Mouse (Mus musculus) CD4-positive, CD25-positive, alpha-beta regulatory T cell, adult 4 months (primary cell): ENCODE results near the gene Acox2. TPM values are rescaled to one million over a fixed set of nuclear protein-coding genes. Genes with fewer than 3 reads are reported as not detected.
"Not testable (repeated sequence)": the region's sequence is repeated elsewhere in the genome, so short reads cannot be mapped to it uniquely, and the experiment has no call there.

Experiments used
- ATAC-seq: one replicate; pipeline ENCODE4 v1.8.0; 2017
- polyA plus RNA-seq, 2 experiments: library from polyadenylated mRNA; unstranded; fragments of 100-300 nt; shearing (Covaris generic); gene quantifications; one replicate each; pipeline ENCODE4 v1.2.1; 2017

Gene Acox2
- polyA plus RNA-seq = not detected

DNA sequence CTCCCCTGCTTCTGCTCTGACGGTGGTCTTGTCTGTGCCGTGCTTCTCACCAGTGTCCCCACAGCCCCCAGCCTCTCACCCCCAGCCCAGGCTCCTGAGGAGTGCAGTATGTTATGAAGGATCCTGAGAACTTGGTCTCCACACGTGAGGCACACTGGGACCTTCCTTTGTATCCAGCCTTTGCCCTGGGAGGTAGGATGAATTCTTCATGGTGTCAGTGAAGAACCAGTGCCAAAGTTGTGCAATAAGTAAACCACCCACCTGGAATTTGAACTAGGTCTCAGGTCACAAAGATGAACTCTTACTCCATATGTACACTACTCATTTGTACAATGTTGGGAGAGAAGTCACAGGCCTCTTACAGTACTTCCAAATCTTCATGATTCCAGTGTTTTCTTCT, at the start of gene Acox2:
Acox2 (minus strand) TSS at position 188 of the 400 bp plus-strand sequence.
- ATAC-seq = no peak

DNA sequence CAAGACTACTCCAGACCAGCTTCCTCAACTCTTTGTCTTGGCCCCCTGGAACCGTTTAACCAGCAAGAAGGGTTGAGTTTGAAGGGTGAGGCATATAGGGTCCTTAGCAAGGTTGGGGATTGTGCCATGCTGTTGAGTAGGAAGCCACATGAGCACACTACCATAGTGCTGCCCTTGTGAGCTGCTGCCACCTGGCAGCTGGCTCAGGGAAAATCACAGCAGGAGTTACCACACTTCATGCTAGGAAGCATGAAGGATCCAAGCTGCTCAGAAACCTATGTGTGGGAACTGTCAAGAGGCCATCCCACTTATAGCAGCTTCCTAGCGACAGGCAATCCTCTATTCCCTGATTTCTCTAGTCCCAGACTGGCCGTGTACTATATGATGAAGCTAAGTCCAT, 49.5 kb upstream of the Acox2 start:
- no peak for ATAC-seq

DNA sequence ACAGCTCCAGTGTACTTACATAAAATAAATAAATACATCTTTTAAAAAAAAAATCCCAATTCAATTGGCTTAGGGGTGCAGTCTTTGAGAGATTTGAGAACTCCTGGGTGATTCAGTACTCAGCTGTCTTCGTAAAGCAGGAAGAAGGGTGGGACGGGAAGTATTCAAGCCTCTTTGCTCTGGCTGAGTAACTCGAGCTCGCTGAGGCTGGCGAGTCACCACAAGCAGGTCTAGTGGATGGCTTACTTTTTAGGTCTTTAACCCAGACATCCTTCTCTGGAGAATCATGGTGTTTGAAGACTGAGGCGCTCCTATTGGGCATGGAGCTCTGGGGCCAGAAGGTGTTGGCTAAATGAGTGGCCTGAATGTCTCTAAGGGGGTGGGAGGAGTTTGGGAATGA, 47.7 kb upstream of the Acox2 start:
- no peak for ATAC-seq

DNA sequence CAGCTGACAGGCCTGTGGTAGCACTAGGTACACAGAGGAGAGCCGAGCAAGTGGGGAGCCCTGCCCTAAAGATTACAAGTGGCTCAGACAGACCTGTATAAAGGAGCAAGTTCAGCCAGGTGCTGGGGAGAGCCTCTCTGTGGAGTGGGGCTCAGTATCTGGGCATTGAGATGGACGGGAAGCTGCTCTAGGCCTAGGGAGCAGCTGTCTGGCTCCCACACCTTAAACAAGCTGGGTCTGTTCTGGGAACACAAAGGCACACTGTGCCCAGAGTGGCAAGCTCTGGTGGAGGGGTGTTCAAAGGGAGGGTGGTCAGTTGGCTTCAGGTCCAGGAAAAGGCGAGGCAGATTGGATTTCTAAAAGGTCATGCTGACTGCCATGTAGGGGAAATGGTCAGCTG, 45.9 kb upstream of the Acox2 start:
- no peak for ATAC-seq

DNA sequence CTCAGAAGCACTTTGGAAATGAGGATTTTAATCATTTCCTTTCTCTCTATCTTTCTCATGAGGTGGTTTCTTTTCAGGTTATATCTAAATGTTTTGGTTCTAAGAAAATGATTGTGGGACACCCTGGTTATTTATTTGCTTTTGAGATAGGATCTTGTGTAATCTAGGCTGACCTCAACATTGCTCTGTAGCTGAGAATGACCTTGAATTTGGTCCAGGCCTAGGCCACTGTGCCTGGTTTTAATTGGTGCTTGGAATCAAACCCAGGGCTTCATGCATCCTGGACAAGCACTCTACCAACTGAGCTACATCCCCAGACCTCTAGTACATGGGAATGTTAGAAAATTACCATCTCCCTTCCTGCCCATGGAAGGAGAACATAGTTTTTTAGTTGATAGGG, 44.9 kb upstream of the Acox2 start:
- ATAC-seq = no peak

DNA sequence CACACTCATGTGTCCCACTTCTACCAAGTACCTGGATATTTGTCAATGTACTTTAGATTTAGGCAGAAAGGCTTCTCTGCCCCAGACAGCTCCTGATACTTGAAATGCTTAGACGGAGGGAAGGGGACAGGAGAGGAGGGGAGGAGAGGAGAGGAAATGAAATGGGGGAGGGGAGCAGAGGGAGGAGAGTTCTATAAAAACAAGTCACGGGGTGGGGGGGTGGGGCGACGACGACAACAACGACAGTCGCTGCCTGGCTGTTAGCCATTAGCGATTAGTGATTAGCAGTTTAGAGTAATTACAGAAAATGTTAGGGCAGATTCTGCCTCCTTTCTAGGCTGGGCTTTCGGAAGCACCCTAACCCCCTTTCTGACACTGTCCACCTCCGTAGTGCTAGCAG, 43.5 kb upstream of the Acox2 start:
- ATAC-seq = no peak

DNA sequence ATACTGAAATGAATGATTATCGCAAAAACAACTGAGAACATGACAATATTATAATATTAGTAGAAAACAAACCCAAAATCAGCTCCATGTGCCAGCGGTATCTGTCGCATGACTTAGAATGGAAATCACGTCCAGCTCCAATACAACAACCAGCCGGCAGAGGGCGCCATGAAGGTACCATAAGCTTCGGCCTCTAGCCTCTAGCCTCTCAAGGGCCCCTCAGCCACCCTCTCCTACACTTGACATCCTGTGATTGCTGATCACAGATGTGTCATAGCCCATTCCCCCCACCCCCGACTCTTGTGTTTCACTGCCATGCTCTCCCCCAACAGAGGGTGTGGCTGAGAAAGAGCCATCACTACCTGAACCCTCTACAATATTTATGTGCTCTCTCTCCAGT, 41.1 kb upstream of the Acox2 start:
- ATAC-seq = no peak

DNA sequence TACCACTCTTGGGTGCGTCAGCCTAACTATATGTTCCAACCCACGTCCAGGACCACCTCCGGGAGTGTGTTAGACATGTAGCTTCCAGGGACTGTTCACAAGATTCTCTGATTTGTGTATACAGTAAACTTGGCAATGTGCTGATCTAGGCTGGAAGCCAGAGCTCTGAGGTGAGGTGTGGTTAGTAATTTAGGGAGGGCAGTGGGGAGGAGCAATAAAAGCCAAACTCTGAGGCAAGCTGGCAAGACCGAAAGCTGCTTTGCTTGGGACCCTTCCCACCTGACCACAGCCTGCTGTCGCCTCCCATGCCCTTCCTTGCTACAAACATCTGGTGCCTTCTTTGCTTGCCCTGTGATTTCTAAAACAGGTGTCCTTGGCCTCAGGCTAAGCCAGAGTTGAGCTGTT, 38.7 kb upstream of the Acox2 start:
- ATAC-seq = no peak

DNA sequence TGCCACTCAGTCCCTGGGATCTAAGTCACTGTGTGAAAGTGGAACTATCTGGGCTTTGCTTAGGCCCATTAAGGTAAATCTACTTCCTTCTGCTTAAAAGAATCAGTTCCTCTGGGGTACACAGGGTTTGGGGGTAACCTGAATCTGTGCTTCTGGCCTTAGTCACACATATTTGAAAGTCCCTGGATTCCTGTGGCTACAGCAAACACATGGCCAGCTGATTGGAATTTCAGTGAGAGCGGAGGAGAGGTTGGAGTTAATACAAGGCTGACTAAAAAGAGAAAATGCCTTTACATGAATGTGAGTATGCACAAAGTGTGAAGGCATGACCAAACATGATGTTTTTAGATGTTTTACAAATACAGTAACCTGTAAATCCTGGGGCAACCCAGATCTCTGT, 35.1 kb upstream of the Acox2 start:
- no peak for ATAC-seq

DNA sequence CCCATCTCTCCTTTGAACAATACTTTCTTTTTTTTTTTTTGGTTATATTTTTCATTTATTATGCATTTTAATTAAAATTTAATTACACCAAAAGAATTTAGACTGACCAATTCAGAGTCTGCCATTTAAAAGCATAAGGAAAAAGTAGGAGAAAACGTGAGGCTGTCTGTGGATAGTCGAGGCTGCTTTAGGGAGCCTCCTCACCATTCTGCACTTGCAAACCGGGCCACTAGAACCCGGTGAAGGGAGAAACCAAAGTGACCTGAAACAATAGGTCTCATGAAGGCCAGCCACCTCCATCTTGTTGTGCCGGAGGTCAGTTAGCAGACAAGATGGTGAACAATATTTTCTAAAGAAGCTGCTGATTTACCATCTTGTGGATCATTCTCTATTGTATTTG, 27.4 kb upstream of the Acox2 start:
- not testable (repeated sequence) for ATAC-seq

DNA sequence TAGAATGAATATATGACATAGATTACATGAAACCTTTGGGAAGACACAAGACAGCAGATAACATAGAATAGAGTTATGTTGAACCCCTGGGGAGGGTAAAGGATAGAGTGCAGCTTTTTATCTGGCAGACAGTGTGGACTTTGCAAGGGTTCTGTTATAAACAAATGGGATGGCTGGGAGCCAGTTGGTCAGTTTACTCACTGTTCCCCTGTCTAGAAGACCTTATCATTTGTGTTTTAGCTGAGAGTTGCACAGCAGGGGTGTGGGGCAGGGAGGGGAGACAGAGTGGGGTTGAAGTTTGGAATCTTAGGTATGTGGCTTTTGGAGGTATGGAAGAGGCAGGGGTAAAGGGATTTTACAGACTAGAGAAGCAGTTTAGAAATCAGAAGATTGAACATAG, 24.6 kb upstream of the Acox2 start:
- ATAC-seq = no peak

DNA sequence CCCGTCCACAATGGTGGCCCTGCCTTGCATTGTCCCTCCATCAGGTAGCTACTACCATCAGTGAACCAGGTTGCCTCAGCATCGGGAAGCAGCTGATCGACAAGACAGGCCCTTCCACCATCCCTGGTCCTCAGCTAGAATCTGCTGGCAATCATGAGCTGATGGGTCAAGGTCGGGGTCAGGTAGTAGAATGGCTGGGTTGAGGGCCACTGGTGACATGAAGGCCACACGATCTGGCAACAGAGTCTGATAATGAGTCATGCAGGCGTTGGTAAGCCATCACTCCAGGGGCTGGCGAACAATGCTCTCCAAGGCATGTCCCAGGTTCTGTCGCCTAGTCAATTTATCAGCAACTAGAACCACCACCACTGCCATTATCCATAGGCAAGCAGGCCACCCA, 12.1 kb upstream of the Acox2 start:
- not testable (repeated sequence) for ATAC-seq

DNA sequence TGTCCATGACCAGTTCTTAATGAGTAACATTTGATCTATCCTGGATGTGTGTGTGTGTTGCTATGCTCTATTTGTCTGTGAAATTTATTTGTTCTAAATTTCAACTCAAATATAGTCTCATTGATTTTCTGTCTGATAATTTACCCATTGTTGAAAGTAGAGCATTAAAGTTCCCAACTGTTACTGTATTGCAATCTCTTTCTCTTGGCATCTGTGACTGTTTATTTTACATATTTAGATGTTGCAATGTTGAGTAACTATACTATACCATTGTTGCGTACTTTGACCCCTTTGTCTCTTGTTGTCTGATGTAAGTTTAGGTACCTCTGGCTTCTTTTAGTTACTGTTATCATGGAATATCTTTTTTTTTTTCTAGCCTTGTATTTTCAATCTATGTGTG, 5.2 kb upstream of the Acox2 start:
- no peak for ATAC-seq

DNA sequence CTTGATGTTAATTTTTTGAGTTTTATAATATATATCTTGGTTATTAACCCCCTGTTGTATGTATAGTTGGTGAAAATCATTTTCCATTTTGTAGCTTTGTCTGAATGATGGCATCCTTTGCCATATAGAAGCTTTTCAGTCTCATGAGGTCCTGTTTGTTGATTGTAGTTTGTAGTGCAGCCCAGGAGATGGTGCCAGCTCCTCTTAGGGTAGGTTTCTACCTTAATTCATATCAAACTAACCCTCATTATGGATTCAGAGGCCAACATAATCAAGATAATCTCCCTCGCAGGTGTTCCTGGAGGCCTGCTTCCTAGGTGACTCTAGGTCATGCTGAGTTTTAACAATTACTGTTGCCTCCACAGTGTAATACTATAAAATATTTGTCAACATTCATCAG, 3.1 kb upstream of the Acox2 start:
- ATAC-seq = no peak

DNA sequence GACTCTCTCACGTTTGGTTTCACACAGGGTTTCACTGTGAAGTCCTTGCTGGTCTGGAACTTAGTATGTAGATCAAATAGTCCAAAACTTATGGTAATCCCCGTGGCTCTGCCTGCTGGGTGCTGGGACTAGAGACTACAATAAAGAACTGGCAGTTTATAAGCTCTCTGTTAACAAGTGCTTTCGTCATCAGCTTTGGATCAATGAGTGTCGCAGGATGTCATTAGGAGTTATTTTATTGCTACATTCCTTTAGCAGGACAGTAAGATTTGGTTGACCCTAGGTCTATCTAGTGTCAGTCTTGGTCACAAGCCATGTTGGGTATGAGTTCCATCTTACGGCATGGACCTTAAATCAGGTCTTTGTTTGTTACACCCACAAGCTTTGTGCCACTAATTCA, 1.1 kb upstream of the Acox2 start:
- ATAC-seq = no peak

DNA sequence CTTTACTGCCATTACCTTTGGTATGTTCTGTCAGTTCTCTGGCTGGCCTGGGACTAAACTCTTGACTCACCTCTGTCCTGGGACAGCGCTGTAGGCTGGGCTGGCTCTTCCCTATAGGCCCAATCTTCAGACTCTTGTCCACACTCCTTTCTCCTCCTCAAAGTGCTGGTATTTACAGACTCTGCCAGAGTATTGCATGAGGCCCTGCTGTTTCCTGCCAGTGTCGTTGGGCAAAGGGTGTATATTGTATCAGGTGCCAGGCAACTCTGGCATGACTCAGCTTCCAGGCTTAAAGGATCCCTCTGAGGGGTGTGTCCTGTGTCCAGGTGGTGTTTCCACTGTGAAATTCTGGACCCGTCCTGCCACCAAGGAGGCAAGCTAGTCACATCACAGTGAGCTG, 401 bp downstream of the Acox2 start:
- ATAC-seq = no peak

DNA sequence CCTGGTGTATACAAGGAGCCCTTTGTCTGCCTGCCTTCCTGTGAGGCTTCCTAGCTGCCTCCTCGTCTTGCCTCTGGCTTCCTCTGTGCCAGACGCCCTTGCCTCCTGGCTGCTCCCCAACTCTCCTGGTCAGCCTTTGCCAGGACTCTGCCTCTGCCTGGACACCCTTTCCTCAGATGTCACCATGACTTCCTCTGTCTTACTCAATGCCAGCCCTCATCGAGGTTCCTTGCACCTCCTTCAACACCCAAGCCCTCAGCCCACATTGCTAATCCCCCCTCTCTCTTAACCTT, 872 bp downstream of the Acox2 start:
- no peak for ATAC-seq

DNA sequence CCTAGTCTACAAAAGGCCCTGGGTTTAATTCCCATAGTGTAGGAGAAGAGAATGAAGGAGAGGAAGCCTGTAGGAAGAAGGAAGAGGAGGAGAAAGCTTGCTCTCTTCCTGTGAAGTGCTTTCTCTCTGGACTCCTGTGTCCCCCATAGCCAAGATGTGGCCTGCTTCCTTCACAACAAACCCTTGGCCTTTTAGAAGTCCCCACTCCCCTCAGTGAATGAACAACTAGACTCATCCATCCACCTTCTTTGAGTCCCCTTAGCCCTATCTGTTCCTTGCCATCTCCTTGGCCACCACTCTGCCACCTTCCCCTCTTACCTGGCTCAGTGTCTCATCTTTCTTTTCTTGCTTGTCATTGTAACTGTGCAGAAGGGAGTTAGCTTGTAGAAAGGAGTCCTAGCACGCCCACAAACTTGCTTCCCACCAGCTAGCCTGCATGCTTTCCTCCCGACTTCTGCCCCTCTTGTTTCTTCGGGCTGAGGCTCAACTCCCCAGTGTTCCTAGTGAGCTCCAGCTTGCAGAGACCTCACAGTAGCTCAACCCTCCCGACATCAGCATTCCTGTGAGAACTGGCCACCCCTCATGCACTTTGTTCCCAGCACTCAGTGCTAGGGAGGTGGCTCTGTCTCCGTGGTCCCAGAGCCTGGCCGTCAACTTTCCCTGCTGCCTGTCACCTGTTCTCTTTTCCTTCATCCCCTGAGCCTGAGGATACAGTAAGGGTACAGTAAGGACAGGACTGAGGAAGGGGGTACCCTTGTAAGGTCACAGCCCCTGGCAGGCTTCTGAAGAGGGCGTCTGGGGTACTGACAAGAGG, 1.4 kb downstream of the Acox2 start:
- no peak for ATAC-seq

DNA sequence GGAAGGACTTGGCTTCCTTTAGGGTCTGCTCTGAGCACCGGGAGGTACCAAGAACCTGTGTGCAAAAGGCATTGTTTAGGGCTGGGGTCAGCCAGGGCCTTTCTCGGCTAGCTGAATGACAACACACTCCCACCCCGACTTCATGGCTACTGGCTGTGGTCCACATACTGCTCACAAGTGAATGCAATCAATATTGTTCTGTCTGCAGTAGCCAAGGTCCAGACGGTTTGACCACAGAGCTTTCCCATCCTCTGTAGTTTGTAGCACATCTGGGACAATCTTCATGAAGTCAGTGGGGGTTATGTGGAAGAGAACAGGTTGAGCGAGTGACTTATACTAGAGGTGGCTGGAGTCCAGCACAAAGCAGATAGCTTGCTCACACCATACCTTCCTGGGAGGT, 2.3 kb downstream of the Acox2 start:
- ATAC-seq = no peak

DNA sequence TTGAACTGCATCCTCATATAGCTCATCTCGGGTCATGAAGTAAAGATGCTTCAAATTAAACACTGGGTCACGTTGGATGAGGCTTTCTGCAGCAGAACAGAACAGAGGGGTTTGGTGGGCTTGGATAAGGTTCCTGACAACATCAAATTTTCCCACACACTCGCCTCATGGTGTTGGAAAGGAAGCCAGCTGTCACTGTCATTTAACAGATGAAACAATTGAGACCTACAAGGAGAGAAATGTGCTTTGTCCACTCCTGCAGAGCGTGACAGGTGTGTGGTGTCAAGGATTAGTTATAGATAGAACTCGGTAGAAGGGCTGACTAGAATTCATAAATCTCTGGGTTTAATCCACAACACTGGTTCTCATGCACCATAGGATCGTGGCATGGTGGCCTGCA, 3.1 kb downstream of the Acox2 start:
- no peak for ATAC-seq

DNA sequence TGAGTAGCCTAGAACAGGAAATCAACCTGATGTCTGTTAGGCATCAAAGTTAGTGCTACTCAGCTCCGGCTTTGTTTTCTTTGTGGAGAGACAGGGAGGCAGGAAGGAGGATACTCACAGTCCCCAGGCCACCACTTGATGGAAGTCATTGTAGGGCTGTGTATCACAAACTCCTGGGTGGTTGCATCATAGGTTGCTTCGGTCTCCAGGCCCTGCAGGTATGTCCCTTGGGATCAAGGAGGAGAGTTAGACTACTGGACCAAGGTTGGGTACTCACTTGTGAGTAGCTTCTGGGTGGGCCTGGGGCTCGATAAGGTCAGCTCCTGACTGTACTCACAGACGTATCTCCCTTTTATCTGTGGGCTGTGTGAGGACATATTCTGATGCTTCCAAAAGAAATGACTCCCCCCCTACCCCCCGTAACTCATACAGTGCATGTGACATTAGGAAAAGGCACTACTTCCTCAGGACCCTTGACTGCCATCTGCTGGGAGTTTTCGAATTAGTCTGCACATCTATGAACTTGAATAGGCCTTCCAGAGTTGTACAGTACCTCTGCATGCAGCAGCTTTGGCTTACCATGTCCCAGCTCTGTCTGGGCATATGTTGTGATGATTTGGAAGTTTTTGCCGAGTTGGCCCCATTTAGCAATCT, 4.0 kb downstream of the Acox2 start:
- peak; percentile 43 for ATAC-seq

DNA sequence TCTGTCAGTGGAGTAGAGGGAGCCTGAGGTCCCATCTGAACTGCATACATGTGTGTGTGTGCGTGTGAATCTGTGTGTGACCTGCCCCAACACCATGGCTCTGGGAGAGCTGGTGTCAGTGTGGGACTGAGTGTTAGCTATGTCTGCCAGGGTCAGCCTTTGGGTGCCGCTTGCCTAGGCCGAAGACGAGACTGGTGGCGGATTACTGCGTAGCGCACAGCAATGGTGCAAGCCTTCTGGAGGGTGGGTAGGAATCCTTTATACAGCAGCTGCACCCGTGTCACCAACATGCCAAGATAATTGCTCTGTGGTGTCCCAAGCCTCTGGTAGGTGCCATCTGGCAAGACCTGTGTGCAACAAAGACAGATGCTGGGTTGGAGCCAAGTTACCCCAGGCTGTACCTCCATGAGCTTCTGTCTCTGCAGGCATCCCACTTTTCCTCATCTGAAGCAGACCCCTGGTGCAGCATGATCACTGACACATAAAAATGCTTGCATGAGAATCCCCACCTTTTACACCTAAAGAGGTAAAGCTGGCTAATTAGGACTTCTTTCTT, 7.7 kb downstream of the Acox2 start:
- no peak for ATAC-seq

DNA sequence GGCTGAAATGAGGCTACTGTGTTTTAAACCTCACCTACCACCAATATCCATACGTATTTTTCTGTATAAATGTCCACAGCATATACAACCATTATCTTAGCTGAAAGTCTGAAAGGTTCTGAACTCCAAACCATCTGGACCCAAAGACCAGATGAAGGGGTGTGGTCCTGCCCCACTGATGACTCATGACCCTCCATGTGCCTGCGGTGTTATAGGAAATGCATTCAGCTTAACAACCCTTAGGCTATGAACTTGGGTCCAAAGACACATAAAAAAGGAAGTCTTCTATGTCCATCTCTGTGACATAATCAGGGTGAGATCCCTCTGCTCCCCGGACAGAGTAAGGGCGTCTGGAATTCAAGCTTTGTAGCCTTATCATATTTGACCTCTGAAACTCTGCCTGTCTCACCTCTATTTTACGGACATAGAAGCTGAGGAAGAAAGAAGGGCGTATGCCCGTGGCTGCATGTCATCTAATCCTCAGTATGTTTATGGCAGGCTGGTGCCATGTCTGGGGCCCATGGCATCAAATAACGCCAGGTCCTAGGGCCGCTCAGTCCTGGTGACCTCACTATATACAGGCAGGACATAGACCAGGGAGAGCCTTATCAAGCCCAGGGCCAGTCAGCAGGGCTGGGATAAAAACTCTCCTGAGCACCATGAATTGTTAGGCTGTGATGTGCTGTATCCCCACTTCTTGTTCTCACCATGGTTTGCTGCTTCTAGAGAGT, 8.8 kb downstream of the Acox2 start:
- ATAC-seq = no peak

DNA sequence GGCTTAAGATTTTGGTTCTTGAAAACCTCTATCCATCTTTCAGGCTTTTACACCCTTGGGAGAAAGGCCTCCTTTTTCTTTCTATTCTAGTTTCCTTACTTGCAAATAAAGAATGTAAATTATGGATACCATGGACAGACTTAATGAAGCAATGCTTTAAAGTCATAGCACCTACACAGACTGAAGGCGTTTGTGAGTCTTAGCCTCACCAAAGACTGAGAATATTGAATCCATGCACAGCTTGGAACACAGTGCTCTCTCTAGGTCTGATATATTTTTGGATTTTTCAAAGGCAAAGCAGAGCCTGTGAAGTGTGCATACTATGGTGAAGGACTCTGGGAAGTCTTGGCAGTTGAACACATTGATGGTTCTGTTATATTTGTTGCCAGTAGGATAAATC, 9.9 kb downstream of the Acox2 start:
- no peak for ATAC-seq
